Mouse (Mus musculus): ENCODE measurements around the gene Reg3g.
"Not testable (repeated sequence)": the region's sequence is repeated elsewhere in the genome, so short reads cannot be mapped to it uniquely, and the experiment has no call there.

The Reg3g gene

DNA sequence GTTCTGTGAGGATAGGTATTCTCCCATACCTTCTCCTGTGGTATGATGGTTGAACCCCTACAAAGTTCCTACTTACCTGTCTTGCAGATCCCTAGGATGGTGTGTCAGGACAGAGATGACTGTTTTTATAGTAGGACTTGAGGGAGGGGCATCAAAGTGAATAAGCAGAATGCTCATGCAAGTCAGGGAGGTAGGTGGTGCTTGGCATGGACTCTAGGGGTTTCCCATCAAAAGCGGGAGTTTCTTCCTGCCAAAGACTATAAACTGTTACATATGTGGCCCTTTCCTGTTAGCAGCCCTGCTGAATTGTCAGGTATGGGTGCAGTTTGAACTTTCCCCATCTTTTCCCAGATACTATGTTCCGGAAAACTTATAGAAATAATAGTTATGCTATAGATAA is at the start of gene Reg3g:
Reg3g (minus strand) TSS at position 101 of the 400 bp plus-strand sequence.
- DNase-seq (ENCODE audit: low spot score in 2 of 2): no peak

DNA sequence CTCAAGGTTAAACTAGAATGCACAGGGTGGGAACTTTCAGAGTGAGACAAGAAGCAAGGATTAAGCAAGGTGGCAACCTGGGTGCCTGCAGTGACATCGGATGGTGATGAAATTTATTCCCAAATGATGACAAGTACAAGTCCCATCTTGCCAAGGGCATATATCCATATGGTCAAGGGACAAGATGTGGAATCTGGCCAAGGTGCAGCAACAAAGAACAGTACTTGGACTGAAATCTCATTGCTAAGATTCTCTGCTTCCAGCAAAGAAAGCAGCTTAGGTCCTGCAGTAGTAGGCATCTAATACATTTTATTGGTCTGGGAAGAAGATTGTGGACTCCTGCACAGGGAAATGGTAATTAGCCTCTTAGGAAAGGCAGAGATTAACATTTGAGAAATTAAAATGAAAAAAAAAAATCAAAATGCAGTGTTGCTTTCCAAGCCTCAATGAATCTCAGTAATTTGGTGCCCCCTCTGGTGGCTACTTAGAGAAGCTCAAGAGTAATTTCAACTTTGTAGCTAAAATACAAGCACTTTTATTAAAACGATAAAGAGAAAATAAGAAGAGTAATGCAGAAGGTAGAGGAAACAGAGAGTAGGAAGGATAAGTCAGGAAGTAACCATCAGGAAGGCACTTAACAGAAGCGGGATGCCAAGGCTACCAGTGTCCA is 47.2 kb upstream of the Reg3g start:
- no peak for DNase-seq (ENCODE audit: low spot score in 2 of 2)

DNA sequence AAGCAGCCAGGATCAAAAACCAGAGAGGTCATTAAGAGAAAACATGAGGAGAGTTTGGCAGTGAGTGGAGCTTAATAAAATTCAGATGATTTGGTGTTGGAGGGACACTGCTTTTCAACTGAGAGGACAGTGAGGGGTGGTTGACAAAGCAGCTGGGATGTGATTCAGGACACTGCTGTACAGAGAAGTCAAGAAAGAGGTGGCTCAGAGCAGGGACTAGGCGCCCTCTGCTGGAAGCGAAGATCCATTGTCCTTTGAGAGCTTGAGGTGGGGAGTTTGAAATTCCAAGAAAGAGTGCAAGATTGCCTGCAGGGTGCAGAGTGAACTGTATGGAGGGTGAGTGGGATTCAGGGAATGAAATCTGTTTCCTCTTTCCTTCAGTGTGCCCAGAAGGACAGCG is 44.2 kb upstream of the Reg3g start:
- DNase-seq (ENCODE audit: low spot score in 2 of 2): peak; percentile 5 to 8

DNA sequence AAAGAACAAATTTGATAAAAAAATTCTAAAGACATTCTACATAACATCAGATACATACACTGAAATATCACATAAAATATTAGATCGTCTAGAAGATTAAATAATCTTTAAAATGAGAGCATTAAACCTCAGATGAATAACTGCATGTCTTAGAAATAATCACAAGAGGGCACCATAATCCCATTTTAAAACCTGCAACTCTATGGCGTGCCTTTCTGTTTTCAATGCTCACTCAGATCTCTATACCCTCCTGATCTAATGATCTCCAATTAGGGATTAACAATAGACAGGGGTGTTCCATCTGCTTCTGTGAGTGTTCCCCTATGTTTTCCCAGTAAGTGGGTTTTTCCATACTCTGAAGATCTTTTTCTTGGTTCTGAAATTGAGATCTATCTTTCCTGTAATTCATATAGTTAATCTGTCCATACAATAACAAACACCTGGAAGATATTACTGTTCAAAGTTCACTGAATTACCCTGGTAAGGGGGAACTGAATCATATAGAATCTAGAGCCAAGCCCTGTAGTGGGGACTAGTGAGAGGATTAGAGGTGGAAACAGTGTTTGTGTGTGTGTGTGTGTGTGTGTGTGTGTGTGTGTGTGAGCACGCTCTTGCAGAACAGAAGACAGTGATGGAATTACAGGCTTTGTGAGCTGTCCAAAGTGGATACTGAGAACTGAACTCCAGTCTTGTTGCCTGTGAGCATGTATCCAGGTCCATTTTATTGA is 41.7 kb upstream of the Reg3g start:
- no peak for DNase-seq (ENCODE audit: low spot score in 2 of 2)

DNA sequence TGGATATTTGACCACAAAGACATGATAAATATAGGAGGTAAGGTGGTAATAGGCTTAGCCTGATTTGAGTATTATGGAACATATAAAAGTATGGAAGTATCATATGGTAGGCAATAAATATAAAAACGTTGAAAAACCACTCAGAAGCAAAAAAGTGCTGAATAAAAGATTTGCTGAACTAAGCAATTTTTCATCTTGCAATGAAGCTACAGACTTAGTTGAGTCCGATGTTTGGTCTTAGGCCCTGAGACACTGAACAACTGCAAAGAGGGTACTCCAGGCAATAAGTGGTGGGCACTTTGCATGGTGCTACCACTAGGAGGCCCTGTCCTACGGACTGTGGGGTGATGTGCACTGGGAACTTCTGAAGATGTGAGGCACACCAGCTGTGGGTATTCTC is 37.1 kb upstream of the Reg3g start:
- DNase-seq (ENCODE audit: low spot score in 2 of 2): no peak

DNA sequence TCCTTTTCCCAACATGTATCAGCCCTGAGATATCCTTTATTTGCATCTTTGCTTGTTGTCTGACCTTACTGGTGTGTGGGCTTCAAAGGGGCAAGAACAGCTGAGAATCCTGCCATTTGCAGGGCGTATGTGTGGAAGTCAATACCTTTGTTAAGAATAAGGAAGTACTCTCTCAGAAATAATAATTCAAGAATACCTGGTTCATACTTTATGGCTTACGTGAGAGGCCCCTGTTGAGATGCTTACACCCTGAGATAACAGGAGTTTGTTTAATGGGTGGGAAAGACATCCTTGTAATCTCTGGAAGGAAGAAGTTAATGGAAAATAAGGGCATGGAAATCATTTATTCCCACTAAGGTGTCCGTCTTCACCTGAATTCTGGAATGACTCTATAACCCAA is 26.0 kb upstream of the Reg3g start:
- DNase-seq (ENCODE audit: low spot score in 2 of 2): no peak

DNA sequence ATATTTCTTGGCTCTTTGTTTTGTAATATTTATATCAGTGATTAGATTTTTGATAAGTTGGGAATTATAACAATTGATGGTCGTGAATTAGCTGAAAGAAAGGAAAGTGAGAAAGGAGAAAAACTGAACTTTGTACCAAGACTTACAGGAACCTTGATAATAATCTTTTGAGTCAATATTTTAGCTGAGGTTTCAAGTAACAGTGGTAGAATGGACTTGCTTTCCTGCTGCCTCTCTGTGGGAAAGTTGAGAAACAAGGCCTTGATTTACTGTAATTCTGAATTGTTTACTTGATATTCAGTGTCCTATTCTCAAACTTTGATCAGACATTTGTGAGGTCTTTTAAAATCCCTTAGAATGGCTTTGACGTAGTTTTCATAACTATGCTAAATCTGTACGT is 615 bp upstream of the Reg3g start:
- DNase-seq (ENCODE audit: low spot score in 2 of 2): no peak

DNA sequence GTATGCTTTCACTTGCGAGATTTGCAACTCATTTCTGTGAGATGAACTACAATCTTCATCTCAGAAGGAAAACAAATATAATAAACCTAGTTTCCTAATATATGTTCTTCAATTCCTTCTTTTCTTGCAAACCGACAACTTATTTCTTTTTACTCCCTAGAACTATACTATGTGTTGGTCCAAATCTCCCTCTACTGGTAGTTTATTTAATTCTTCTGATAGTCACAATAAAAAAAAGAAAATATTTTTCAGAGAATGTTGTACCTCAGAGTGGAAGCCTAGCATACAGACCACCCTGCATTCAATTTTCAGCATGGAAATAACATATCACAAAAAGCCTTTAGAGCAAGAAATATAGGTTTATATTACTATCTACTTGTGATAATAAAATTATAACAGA is 5.4 kb downstream of the Reg3g start:
- DNase-seq (ENCODE audit: low spot score in 2 of 2): no peak

DNA sequence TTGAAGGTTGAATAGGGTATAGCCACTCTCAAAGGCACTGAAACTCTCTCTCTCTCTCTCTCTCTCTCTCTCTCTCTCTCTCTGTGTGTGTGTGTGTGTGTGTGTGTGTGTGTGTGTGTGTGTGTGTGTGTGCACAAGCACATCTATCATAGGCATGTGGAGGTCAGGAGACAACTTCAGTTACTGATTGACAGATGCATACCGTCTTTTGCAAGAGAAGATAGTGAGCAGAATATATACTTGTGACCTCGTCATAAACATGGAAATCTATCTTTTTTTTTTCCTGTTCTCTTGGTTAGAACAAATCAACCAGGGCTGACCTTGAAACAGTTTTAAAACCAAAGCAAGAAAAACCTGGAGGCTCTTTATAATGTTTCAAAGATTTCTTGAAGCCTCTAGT is 6.3 kb downstream of the Reg3g start:
- no peak for DNase-seq (ENCODE audit: low spot score in 2 of 2)

DNA sequence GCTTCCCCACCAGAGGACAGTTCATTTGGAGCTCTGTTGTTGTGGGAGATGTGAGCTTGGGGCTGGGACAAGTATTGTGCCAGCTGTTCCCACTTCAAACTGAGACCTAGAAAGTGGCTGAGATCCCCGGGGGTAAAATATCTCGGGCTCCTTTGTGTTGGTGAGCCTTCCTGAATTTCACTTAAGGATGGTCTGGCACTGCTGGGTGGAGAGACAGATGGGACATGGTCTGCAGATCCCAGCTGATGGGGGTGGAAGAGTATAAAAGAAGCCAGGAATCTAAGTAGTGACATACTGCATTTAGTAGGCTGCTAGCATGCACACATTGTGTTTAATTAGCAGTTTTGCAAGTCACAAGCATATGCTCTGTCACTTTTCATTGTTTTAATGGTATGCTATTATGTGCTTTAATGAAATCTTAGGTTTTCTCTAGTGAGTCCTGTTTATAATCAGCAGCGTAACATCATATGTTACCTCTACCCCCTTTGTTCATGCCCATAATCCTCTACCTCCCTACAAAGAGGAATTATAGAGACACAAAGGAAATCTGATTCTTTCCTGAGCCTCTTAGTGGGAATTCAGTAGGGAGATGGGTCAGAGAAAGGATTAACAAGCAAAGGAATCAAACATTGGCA is 8.4 kb downstream of the Reg3g start:
- DNase-seq (ENCODE audit: low spot score in 2 of 2): peak; percentile 20 to 70

DNA sequence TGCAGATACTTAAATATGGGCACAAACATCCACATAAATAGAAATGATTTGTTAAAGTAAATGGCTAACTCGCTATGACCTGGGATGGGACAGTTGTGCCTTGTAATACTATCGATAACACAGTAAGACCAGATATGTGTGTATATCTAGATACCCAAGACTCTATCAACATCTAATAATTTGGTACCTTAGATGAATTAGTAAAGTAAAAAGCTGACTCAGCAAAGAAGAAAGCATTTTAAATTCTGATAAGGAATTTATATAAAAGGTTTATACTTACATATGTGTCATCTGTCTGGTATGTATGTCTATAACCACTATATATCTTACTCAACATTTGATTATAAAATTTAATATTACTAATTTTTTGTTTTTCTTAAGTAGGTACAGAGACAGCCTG is 15.9 kb downstream of the Reg3g start:
- no peak for DNase-seq (ENCODE audit: low spot score in 2 of 2)

DNA sequence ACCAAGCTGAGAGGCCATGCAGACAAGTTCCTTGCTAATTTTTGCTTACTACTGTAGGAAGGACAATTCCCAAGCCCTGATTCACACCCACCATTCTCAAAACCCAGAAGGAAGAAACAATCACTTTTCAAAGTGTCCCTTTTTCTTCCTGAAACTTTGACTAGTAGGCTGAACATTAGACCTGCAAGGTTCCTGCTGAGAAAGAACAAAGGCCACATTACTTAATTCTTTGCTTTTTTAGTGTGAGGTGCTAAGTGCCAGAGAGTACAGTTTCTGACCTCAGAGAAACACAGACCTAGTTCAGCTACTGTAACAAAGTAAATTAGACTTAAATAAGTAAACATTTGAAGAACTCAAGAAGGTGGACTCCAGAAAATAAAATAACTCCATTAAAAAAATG is 20.3 kb downstream of the Reg3g start:
- DNase-seq (ENCODE audit: low spot score in 2 of 2): no peak

DNA sequence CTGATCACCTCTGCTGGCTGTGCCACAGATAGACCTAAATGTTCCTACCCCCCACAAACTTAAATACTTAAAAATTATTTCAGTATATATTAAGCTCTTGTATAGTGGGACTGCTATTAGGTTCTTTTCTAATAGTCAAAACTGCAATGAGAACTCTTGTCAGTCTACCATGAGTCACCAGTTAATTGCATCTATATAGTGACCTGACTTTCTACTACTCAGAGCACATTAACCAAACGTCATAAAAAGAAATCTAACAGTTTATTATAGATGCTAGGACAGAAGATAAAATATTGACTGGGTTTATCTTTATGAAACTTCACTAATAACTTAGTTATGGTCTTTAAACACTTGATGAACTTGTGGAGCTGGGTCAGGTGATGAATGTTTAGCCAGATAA is 21.5 kb downstream of the Reg3g start:
- DNase-seq (ENCODE audit: low spot score in 2 of 2): no peak

DNA sequence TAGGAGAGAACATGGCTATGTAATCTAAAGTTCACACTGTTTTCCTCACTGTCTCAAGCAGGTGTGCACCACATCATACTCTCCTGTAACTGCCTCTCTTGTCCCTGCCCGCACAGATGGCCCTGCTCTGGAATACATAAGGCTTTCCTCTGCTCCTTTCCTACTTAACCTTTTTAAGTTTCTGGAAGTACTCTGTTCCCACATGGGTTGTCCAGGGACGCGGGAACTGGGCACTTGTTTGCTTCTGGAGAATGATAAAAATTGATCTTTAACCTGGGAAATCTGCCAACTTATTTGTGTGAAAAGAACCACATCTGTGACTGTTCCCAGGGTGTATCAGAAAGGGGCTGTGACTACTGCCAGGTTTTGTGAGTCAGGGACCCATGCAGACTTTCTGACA is 43.2 kb downstream of the Reg3g start:
- DNase-seq (ENCODE audit: low spot score in 2 of 2): no peak

DNA sequence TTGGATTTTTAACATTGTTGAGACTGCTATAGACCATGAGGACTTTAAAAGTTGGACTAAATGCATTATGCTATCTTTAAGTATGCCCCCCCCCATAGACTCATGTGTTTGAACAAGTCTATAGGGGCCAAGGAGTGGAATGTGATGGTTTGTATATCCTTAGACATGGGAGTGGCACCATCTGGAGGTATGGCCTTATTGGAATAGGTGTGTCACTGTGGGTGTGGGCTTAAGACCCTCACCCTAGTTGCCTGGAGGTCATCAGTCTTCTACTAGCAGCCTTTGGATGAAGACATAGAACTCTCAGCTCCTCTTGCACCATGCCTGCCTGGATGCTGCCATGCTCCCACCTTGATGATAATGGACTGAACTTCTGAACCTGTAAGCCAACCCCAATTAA is 46.3 kb downstream of the Reg3g start, which contains the start of gene Reg1:
Reg1 (plus strand) TSS at position 301 of the 400 bp plus-strand sequence.
- not testable (repeated sequence) for DNase-seq (ENCODE audit: low spot score in 2 of 2)
